8 mouse cellular contexts compared by ENCODE assay signal in the genomic region with DNA sequence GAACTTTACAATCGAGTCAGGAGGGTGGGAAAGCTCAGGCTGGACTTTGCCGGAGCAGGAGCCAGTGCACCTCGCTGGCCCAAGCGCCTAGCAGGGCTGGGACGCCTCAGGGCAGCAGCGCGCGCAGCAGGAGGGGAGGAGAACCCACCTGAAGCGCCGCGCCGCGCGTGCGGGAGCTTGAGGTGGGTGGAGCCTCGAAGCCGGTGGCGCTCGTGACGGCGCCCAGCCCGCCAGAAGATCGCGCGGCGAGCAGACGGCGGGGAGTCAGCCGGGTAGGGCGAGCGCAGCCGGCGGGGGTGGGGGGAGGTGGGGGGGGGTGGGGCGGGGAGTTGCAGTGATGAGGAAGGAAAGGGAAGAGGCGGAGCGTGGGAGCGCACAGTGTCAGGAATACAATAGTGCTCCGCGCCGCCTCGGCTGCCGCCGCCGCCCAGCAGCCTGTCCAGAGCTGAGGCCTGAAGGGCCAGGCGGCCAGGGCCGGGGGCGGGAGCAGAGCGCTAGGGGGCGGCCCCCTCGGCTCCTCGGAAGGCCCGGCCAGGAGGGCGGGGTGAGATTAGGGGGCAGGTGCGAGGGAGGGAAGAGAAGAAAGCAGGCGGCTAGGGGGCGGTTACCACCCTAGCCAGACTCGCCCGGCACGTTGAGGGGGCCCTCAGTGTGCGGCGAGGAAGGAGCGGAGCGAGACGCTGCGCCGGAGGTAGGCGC. TPM values are rescaled to one million over a fixed set of nuclear protein-coding genes. Genes with fewer than 3 reads are reported as not detected.
DNase-seq lines count a peak whose midpoint lies in the region; ATAC-seq and TF ChIP-seq lines count a peak whose summit lies in the region.

Gene Jade3 (plus strand): TSS at position 549 of the 699 bp plus-strand sequence.

- peak within 1 kb of the TSS; percentile 54 for H3K4me2 ChIP-seq in forebrain, embryonic 15.5 days (replicated peaks)
- peak within 1 kb of the TSS; percentile 58 for H3K4me2 ChIP-seq in lung, embryonic 15.5 days

- no peak for TF ChIP-seq CTCF in MEL (IDR thresholded peaks at IDR 0.05 in 2 of 3, conservative IDR thresholded peaks at IDR 0.05 in 1 of 3; ENCODE audit: control insufficient read depth in 1 of 3, insufficient read depth in 1 of 3, low read depth in 2 of 3, low read length in 3 of 3, poor library complexity in 1 of 3, severe bottlenecking in 1 of 3)
- no peak for TF ChIP-seq CTCF in thymus, adult 2 months (IDR thresholded peaks at IDR 0.05; ENCODE audit: borderline replicate concordance, control insufficient read depth, extremely low read depth, insufficient read depth, low read length, poor library complexity)

- H3K27ac ChIP-seq in MEL (ENCODE audit: control insufficient read depth, low read depth, low read length): peak within 1 kb of the TSS; percentile 97
- peak within 1 kb of the TSS; percentile 93 for H3K27ac ChIP-seq in forebrain, embryonic 15.5 days (replicated peaks)
- H3K27ac ChIP-seq in lung, embryonic 15.5 days: peak within 1 kb of the TSS; percentile 78
- H3K27ac ChIP-seq in thymus, adult 2 months (ENCODE audit: control insufficient read depth, insufficient read depth, low read length): peak within 1 kb of the TSS; percentile 64; the same call in 1 of the 2 replicates

- DNase-seq in MEL (ENCODE audit: low read depth, low spot score): peak; percentile 96
- DNase-seq in cerebellum, adult 11-12 months: peak; percentile 73
- DNase-seq in heart, postnatal 36 days: peak; percentile 68 to 77
- peak; percentile 28 to 56 for DNase-seq in layer of hippocampus, adult 8-10 months (ENCODE audit: low spot score in 2 of 2)
- peak; percentile 87 for DNase-seq in ovary, adult 18-20 months (ENCODE audit: low spot score)
- peak; percentile 76 for DNase-seq in thymus, adult 2 months

- H3K4me3 ChIP-seq in MEL (ENCODE audit: control insufficient read depth in 1 of 2, insufficient read depth in 1 of 2, low read depth in 2 of 2, low read length in 2 of 2): peak within 1 kb of the TSS; percentile 92 to 94
- H3K4me3 ChIP-seq in forebrain, embryonic 15.5 days: peak within 1 kb of the TSS; percentile 69
- H3K4me3 ChIP-seq in lung, embryonic 15.5 days: peak within 1 kb of the TSS; percentile 65
- peak within 1 kb of the TSS; percentile 81 for H3K4me3 ChIP-seq in thymus, adult 2 months (ENCODE audit: control insufficient read depth, insufficient read depth, low read length)

- intact Hi-C loops in heart, postnatal 36 days (cut with DNase I): loop anchor here (5.0 to 10.0 kb wide), 2 partner anchors 58 to 150 kb away; no protein-coding TSS in a partner anchor

- peak; percentile 97 for ATAC-seq in forebrain, embryonic 15.5 days (replicated peaks)
- peak; percentile 99 for ATAC-seq in lung, embryonic 15.5 days (ENCODE audit: borderline replicate concordance, extremely low read depth, low FRiP score, low TSS enrichment)

- peak within 1 kb of the TSS; percentile 98 for H3K9ac ChIP-seq in MEL (ENCODE audit: control insufficient read depth, low read depth, low read length, poor library complexity, severe bottlenecking)
- peak within 1 kb of the TSS; percentile 73 for H3K9ac ChIP-seq in forebrain, embryonic 15.5 days (replicated peaks)
- peak within 1 kb of the TSS; percentile 60 for H3K9ac ChIP-seq in lung, embryonic 15.5 days

- TF ChIP-seq RAD21 in MEL (IDR thresholded peaks at IDR 0.05; ENCODE audit: low read depth, low read length): no peak

- TF ChIP-seq EP300 in MEL (IDR thresholded peaks at IDR 0.05; ENCODE audit: low read depth in 1 of 2, low read length in 2 of 2): 0 out of 4 replicates have a peak, but pooled peaks of 1 of the 2 experiments have one; percentile 0

- H3K36me3 ChIP-seq in MEL (ENCODE audit: control insufficient read depth in 1 of 2, insufficient read depth in 2 of 2, low read length in 2 of 2): peaks cover 11 to 15% of the 10 kb centered on the region in 2 experiments
- peaks cover 3% of the 10 kb centered on the region; the same call in 1 of the 2 replicates for H3K36me3 ChIP-seq in forebrain, embryonic 15.5 days
- H3K36me3 ChIP-seq in lung, embryonic 15.5 days: no peaks in the 10 kb centered on the region
- H3K36me3 ChIP-seq in thymus, adult 2 months (ENCODE audit: control insufficient read depth, insufficient read depth, low read length): no peaks in the 10 kb centered on the region

- H3K27me3 ChIP-seq in MEL (ENCODE audit: control insufficient read depth in 1 of 2, insufficient read depth in 2 of 2, low read length in 2 of 2): no peaks in the 10 kb centered on the region
- no peaks in the 10 kb centered on the region for H3K27me3 ChIP-seq in forebrain, embryonic 15.5 days
- H3K27me3 ChIP-seq in lung, embryonic 15.5 days: no peaks in the 10 kb centered on the region
- no peaks in the 10 kb centered on the region for H3K27me3 ChIP-seq in thymus, adult 2 months (ENCODE audit: control insufficient read depth, insufficient read depth, low read length)

- peaks cover 10% of the 10 kb centered on the region for H3K79me2 ChIP-seq in MEL (ENCODE audit: control insufficient read depth, insufficient read depth, low read length, poor library complexity)

- WGBS in forebrain, embryonic 15.5 days: 26% methylated on average over 54 of the region's 67 CpGs
- 23% methylated on average over 47 of the region's 67 CpGs for WGBS in lung, embryonic 15.5 days
- under 1% methylated on average over 19 of the region's 67 CpGs for whole genome bisulfite sequencing in thymus, adult 2 months

- H3K9me3 ChIP-seq in MEL (replicated peaks; ENCODE audit: insufficient read depth, low read length): no peaks in the 10 kb centered on the region
- no peaks in the 10 kb centered on the region for H3K9me3 ChIP-seq in forebrain, embryonic 15.5 days
- no peaks in the 10 kb centered on the region for H3K9me3 ChIP-seq in lung, embryonic 15.5 days

- TF ChIP-seq POLR2A in MEL (IDR thresholded peaks at IDR 0.05; ENCODE audit: control insufficient read depth in 1 of 2, insufficient read depth in 1 of 2, low read depth in 1 of 2, low read length in 2 of 2, poor library complexity in 1 of 2): peak; percentile 85 to 98
- peak; percentile 57; the same call in 1 of the 2 replicates for TF ChIP-seq POLR2A in thymus, adult 2 months (IDR thresholded peaks at IDR 0.05; ENCODE audit: control insufficient read depth, extremely low read depth, insufficient read depth, low read length, poor library complexity)

- H3K4me1 ChIP-seq in MEL (ENCODE audit: control insufficient read depth in 1 of 2, insufficient read depth in 2 of 2, low read length in 2 of 2): peaks cover 4 to 5% of the 10 kb centered on the region in 2 experiments; a peak in 3 of 4 replicates
- 0 out of 2 replicates have a peak, but pooled peaks cover 2% of the 10 kb centered on the region for H3K4me1 ChIP-seq in forebrain, embryonic 15.5 days
- H3K4me1 ChIP-seq in lung, embryonic 15.5 days: no peaks in the 10 kb centered on the region
- H3K4me1 ChIP-seq in thymus, adult 2 months (replicated peaks; ENCODE audit: control insufficient read depth, insufficient read depth, low read length): no peaks in the 10 kb centered on the region; the same call in 1 of the 2 replicates

TF ChIP-seq in MEL, 35 proteins besides CTCF, POLR2A, EP300 and RAD21 (continues in another document):
- peak; percentile 96 for TF ChIP-seq NELFE (IDR thresholded peaks at IDR 0.05; ENCODE audit: low read depth, low read length)
- no peak; the same call in 1 of the 2 replicates for TF ChIP-seq ETS1 (IDR thresholded peaks at IDR 0.05; ENCODE audit: low read depth, low read length)
- no peak for TF ChIP-seq USF2 (IDR thresholded peaks at IDR 0.05; ENCODE audit: borderline replicate concordance in 1 of 2, insufficient read depth in 1 of 2, low read depth in 1 of 2, low read length in 2 of 2)
- TF ChIP-seq POLR2AphosphoS5 (IDR thresholded peaks at IDR 0.05; ENCODE audit: borderline replicate concordance, low read depth, low read length): peak; percentile 89; the same call in 1 of the 2 replicates
- TF ChIP-seq TAL1 (IDR thresholded peaks at IDR 0.05; ENCODE audit: low read length): no peak
- TF ChIP-seq TBP (IDR thresholded peaks at IDR 0.05; ENCODE audit: low read depth, low read length): peak; percentile 71
- peak; percentile 77 for TF ChIP-seq NRF1 (IDR thresholded peaks at IDR 0.05; ENCODE audit: insufficient read depth, low read depth, low read length, poor library complexity, severe bottlenecking)
- TF ChIP-seq KAT2A (conservative IDR thresholded peaks at IDR 0.05; ENCODE audit: low read depth, low read length): no peak
- peak; percentile 69 for TF ChIP-seq SIN3A (IDR thresholded peaks at IDR 0.05; ENCODE audit: low read length)
- TF ChIP-seq ZC3H11A (IDR thresholded peaks at IDR 0.05; ENCODE audit: low read depth, low read length): no peak
- 0 out of 2 replicates have a peak, but pooled peaks have one; percentile 34 for TF ChIP-seq HCFC1 (IDR thresholded peaks at IDR 0.05; ENCODE audit: low read depth, low read length)
- no peak for TF ChIP-seq E2F4 (IDR thresholded peaks at IDR 0.05; ENCODE audit: borderline replicate concordance, low read depth, low read length)
- TF ChIP-seq RCOR1 (IDR thresholded peaks at IDR 0.05; ENCODE audit: low read depth, low read length): no peak
- peak; percentile 59; the same call in 1 of the 2 replicates for TF ChIP-seq USF1 (IDR thresholded peaks at IDR 0.05; ENCODE audit: low read depth, low read length)
- peak; percentile 75 for TF ChIP-seq POLR2AphosphoS2 (IDR thresholded peaks at IDR 0.05; ENCODE audit: low read length)
- peak; percentile 73 for TF ChIP-seq MAX (IDR thresholded peaks at IDR 0.05; ENCODE audit: low read length)
- TF ChIP-seq ZNF384 (IDR thresholded peaks at IDR 0.05; ENCODE audit: low read depth, low read length): no peak
- TF ChIP-seq BHLHE40 (IDR thresholded peaks at IDR 0.05; ENCODE audit: borderline replicate concordance, low read depth, low read length): peak; percentile 58; the same call in 1 of the 2 replicates
- no peak for TF ChIP-seq JUND (IDR thresholded peaks at IDR 0.05; ENCODE audit: low read depth, low read length)
- TF ChIP-seq GABPA (IDR thresholded peaks at IDR 0.05; ENCODE audit: low read depth, low read length): no peak
- peak; percentile 65 for TF ChIP-seq MXI1 (IDR thresholded peaks at IDR 0.05; ENCODE audit: low read depth, low read length)
- TF ChIP-seq ZMIZ1 (IDR thresholded peaks at IDR 0.05; ENCODE audit: low read depth, low read length): peak; percentile 89
- no peak for TF ChIP-seq GATA1 (IDR thresholded peaks at IDR 0.05; ENCODE audit: low read depth, low read length)

RNA-seq across cellular contexts. Expression of gene Jade3, which starts in this region (rescaled TPM):
- total RNA-seq in MEL (2012; rRNA removed): 22.7 and 24.2 TPM in 2 replicates
- 10 to 100 TPM in 1 of 2 experiments, not detected in 1; 19.7 TPM for polyA plus RNA-seq in MEL (2012; ENCODE audit: insufficient read depth in 1 of 2, insufficient read length in 2 of 2, low read depth in 1 of 2, low replicate concordance in 2 of 2, missing spikeins in 1 of 2)
- 7.4 TPM in 2 replicates for polyA plus RNA-seq in forebrain, embryonic 15.5 days (2015; fragmentation: Nextera tagmentation; extraction: Ambion mirVana)
- total RNA-seq in heart, postnatal 36 days (2021): 1 to 10 TPM; 1.8 to 2.7 TPM
- total RNA-seq in layer of hippocampus, adult 8-10 months (2022): 1 to 10 TPM; 7.4 to 9.6 (median 8.9) TPM
- 11.0 and 12.0 TPM in 2 replicates for polyA plus RNA-seq in lung, embryonic 15.5 days (2015; fragmentation: Nextera tagmentation; extraction: Ambion mirVana)
- 1.8 and 2.4 TPM in 2 replicates for polyA plus RNA-seq in thymus, adult 2 months (2012; rRNA removed)

Comparison
In these comparisons a context has a peak if more than half of its experiments do, and no peak if none do; other contexts are left out.
1. Peak in every context shown above with its lines: DNase-seq, ATAC-seq, H3K4me3 ChIP-seq and H3K27ac ChIP-seq.
2. DNase-seq: peak in every context shown above with its lines; median percentile 96 in MEL; 87 in ovary, adult 18-20 months; 76 in thymus, adult 2 months; 73 in cerebellum, adult 11-12 months; 72 in heart, postnatal 36 days; 42 in layer of hippocampus, adult 8-10 months.